Mouse (Mus musculus): ENCODE measurements at regions not wholly inside any gene's neighbourhood (a gene's known extent, or its start where the extent isn't known, plus 50 kb on each side); places are given as distances from the start of the nearest gene placed in this dataset.

- intact Hi-C loops (cut with DNase I) = no loop called here
- no peak for DNase-seq
Observed at GRCm38 (mm10) chr4:75884371-75884770, 606.3 kb upstream of the Dmac1 start.

- DNase-seq = no peak
- intact Hi-C loops (cut with DNase I) = no loop called here
Observed at GRCm38 (mm10) chr4:75869771-75870170, 591.7 kb upstream of the Dmac1 start.

- intact Hi-C loops (cut with DNase I) = no loop called here
Observed at GRCm38 (mm10) chr4:75861076-75861475, 583.0 kb upstream of the Dmac1 start.

GRCm38 (mm10) chr4:75857769-75858408, 579.8 kb upstream of the Dmac1 start:
- intact Hi-C loops (cut with DNase I) = no loop called here

More at GRCm38 (mm10) chr4:75861076-75861475, 583.0 kb upstream of the Dmac1 start:
- no peak for DNase-seq

GRCm38 (mm10) chr4:75855688-75856296, 577.7 kb upstream of the Dmac1 start:
- intact Hi-C loops (cut with DNase I) = no loop called here
- DNase-seq = no peak

More at GRCm38 (mm10) chr4:75857769-75858408, 579.8 kb upstream of the Dmac1 start:
- DNase-seq = no peak

GRCm38 (mm10) chr4:75850343-75850742, 572.2 kb upstream of the Dmac1 start:
- intact Hi-C loops (cut with DNase I) = no loop called here

GRCm38 (mm10) chr4:75847675-75848385, 569.7 kb upstream of the Dmac1 start:
- intact Hi-C loops (cut with DNase I) = no loop called here

More at GRCm38 (mm10) chr4:75850343-75850742, 572.2 kb upstream of the Dmac1 start:
- DNase-seq = no peak

GRCm38 (mm10) chr4:75845021-75845420, 566.9 kb upstream of the Dmac1 start:
- peak; percentile 13 to 29 for DNase-seq
- intact Hi-C loops (cut with DNase I) = no loop called here

More at GRCm38 (mm10) chr4:75847675-75848385, 569.7 kb upstream of the Dmac1 start:
- no peak for DNase-seq

- DNase-seq = no peak
- intact Hi-C loops (cut with DNase I) = no loop called here
Observed at GRCm38 (mm10) chr4:75838619-75839018, 560.5 kb upstream of the Dmac1 start.

- intact Hi-C loops (cut with DNase I) = no loop called here
- peak; percentile 28 to 31 for DNase-seq
Observed at GRCm38 (mm10) chr4:75827082-75827711, 549.1 kb upstream of the Dmac1 start.

- intact Hi-C loops (cut with DNase I) = no loop called here
- no peak for DNase-seq
Observed at GRCm38 (mm10) chr4:75819193-75819603, 541.1 kb upstream of the Dmac1 start.

- DNase-seq = no peak
- intact Hi-C loops (cut with DNase I) = no loop called here
Observed at GRCm38 (mm10) chr4:75816026-75816425, 537.9 kb upstream of the Dmac1 start.

- intact Hi-C loops (cut with DNase I) = no loop called here
- DNase-seq = no peak
Observed at GRCm38 (mm10) chr4:75812266-75812665, 534.2 kb upstream of the Dmac1 start.

GRCm38 (mm10) chr4:75801870-75802269, 523.8 kb upstream of the Dmac1 start:
- no peak for DNase-seq
- intact Hi-C loops (cut with DNase I) = no loop called here

GRCm38 (mm10) chr4:75801156-75801555, 523.1 kb upstream of the Dmac1 start:
- intact Hi-C loops (cut with DNase I) = no loop called here
- DNase-seq = no peak

GRCm38 (mm10) chr4:75791789-75792188, 513.7 kb upstream of the Dmac1 start:
- no peak for DNase-seq
- intact Hi-C loops (cut with DNase I) = no loop called here

- intact Hi-C loops (cut with DNase I) = no loop called here
- DNase-seq = no peak
Observed at GRCm38 (mm10) chr4:75790920-75791589, 513.0 kb upstream of the Dmac1 start.

- intact Hi-C loops (cut with DNase I) = no loop called here
- DNase-seq = no peak
Observed at GRCm38 (mm10) chr4:75787405-75787804, 509.3 kb upstream of the Dmac1 start.

GRCm38 (mm10) chr4:75786391-75786790, 508.3 kb upstream of the Dmac1 start:
- intact Hi-C loops (cut with DNase I) = no loop called here
- DNase-seq = no peak

- no peak for DNase-seq
- intact Hi-C loops (cut with DNase I) = no loop called here
Observed at GRCm38 (mm10) chr4:75779492-75779891, 501.4 kb upstream of the Dmac1 start.

- intact Hi-C loops (cut with DNase I) = no loop called here
- DNase-seq = no peak
Observed at GRCm38 (mm10) chr4:75764141-75764540, 486.0 kb upstream of the Dmac1 start.
